Mouse (Mus musculus) hindbrain, embryonic 10.5 days (tissue): ENCODE results near the gene 4921539E11Rik. TPM values are rescaled to one million over a fixed set of nuclear protein-coding genes. Genes with fewer than 3 reads are reported as not detected.

Source experiments
- DNase-seq: peaks from one replicate; pipeline ENCODE4 v3.0.0-alpha.2; 2017; ENCODE audit warnings: low spot score
- H3K27ac ChIP-seq: fragments of 300-500 bp; sonication (generic); 2 replicates; pipeline ENCODE4 v1.5.1; 2016; ENCODE audit warnings: mild to moderate bottlenecking, moderate library complexity
- H3K27me3 ChIP-seq: fragments of 300-500 bp; sonication (generic); 2 replicates; pipeline ENCODE4 v1.6.1; 2016; ENCODE audit warnings: mild to moderate bottlenecking; ENCODE audit not compliant: poor library complexity, insufficient read depth, severe bottlenecking
- H3K36me3 ChIP-seq: fragments of 300-500 bp; sonication (generic); 2 replicates; pipeline ENCODE4 v1.6.1; 2016; ENCODE audit warnings: mild to moderate bottlenecking, moderate library complexity
- H3K4me1 ChIP-seq: fragments of 300-500 bp; sonication (generic); replicated peaks from 2 replicates; pipeline ENCODE4 v1.6.1; 2016; ENCODE audit warnings: mild to moderate bottlenecking
- H3K4me3 ChIP-seq: fragments of 300-500 bp; sonication (generic); 2 replicates; pipeline ENCODE4 v1.5.1; 2016; ENCODE audit warnings: mild to moderate bottlenecking, moderate library complexity
- H3K9me3 ChIP-seq: fragments of 300-500 bp; sonication (generic); 2 replicates; pipeline ENCODE4 v1.6.1; 2016; ENCODE audit warnings: mild to moderate bottlenecking, moderate library complexity
- WGBS: fragments of 180-500 bp; shearing (Covaris S2); methylation state at CpG from one replicate; pipeline ENCODE4 v1.1.7; 2016; 5-methylcytosine and 5-hydroxymethylcytosine counted together
- polyA plus RNA-seq: library from polyadenylated mRNA; unstranded; fragments of >200 nt; fragmentation: Nextera tagmentation; extraction: Ambion mirVana; gene quantifications from 2 replicates; pipeline ENCODE4 v1.2.1, GENCODE M21; 2016

The 4921539E11Rik gene
- polyA plus RNA-seq, 1 experiment from 2014 or later, result not detected

DNA sequence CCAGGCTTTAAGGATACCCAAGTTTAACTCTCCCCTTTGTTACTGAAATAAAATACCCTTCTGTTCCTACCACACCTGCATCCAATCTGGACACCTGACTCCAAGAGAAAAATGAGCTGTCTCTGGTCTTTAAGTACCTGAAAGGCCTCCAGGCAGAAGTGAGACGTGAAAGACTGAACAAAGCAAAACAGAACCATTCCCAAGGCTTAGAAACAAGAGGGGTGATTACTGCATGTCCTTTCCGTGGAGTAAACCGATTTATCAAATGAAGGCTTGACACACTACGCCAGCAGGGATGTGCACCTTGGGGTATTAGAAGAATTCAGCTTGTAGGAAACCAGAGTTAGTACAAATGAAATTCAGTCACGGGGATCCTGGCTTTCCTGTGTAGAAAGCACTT is 71.7 kb downstream of the 4921539E11Rik start:
- H3K4me1 ChIP-seq, result peaks cover 25% of the 10 kb centered on the region
- H3K27ac ChIP-seq, result no peak overlapping the region
- no peaks in the 10 kb centered on the region for H3K27me3 ChIP-seq
- no peaks in the 10 kb centered on the region for H3K9me3 ChIP-seq
- 75% methylated on average over 5 of the region's 5 CpGs for WGBS
- no peak for DNase-seq
- H3K36me3 ChIP-seq, result no peaks in the 10 kb centered on the region; the same call in 1 of the 2 replicates
- H3K4me3 ChIP-seq, result no peak overlapping the region

DNA sequence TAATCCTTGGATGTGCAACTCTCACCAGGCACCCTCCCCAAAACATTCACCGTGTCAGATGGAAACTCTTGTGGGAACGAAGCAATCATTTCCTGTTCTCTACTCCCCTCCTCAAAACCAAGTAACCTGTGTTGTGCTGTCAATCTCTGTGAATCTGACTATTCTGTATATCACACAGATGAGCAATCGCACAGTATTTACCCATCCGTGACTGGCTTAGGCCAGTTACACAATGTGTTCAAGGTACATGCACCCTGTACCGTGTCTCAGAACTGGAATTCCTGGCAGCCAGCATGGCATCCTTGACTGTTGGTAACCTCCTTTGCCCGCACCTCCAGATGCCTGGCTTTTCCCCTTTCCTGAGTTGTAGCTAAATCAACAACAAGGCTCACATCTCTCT is 74.6 kb downstream of the 4921539E11Rik start:
- 87% methylated on average over 6 of the region's 6 CpGs for WGBS
- Histone ChIP-seq H3K27me3 (no peaks in the 10 kb centered on the region), H3K36me3 (peaks cover 6% of the 10 kb centered on the region), H3K27ac (no peak overlapping the region), H3K4me3 (no peak overlapping the region), H3K9me3 (no peaks in the 10 kb centered on the region), H3K4me1 (peaks cover 32% of the 10 kb centered on the region)
- DNase-seq, result no peak

DNA sequence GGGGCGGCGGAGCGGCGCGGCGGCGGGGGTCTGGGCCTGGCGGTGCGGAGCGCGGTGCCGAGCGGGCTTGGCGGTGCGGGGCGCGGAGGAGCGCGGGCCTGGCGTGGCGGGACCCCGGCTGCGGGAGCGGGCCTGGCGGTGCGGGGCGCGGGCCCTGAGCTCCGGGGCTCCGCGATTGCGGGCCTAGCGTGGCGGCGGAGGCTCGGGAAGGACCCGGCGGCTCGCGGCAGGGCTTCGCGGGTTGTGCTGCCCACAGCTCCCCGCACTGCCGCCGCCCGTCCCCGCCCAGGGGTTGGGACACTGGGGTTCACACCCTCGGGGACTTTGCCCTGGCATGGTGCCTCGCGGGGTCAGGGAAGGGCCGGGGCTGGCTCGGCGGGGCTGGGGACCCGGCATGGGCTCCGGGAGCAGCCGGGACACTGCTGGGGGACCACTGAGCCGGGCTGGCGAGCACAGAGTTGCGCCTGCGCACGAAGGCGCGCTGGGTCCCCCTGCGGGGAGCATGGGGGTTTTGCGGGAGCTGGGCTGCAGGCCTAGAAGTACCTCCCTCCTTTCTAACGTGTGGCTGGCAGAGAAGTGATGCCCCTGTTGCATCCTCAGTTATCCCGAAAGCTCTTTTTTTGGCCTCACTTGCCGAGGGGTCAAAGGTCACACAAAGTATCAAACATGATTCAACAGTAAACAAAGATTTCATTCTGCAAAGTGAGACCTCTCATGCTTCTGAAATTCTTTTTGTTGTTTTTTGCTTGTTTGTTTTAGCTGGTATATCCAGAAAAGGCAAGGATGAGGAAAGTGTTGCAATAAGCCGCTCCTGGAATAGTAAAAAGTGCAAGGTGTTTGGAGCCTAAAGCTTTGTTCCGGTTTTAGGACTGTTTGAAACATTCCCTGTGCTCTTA is 75.5 kb downstream of the 4921539E11Rik start, which contains the start of gene Slc35d1:
TSS of gene Slc35d1 (minus strand) at position 240 of the 896 bp plus-strand sequence.
- H3K27me3 ChIP-seq, result no peaks in the 10 kb centered on the region
- H3K27ac ChIP-seq, result peak within 1 kb of the TSS; percentile 98
- peak; percentile 89 for DNase-seq
- H3K4me1 ChIP-seq, result peaks cover 27% of the 10 kb centered on the region
- H3K4me3 ChIP-seq, result peak within 1 kb of the TSS; percentile 81
- peaks cover 13% of the 10 kb centered on the region for H3K36me3 ChIP-seq
- 6% methylated on average over 65 of the region's 70 CpGs for WGBS
- no peaks in the 10 kb centered on the region for H3K9me3 ChIP-seq

DNA sequence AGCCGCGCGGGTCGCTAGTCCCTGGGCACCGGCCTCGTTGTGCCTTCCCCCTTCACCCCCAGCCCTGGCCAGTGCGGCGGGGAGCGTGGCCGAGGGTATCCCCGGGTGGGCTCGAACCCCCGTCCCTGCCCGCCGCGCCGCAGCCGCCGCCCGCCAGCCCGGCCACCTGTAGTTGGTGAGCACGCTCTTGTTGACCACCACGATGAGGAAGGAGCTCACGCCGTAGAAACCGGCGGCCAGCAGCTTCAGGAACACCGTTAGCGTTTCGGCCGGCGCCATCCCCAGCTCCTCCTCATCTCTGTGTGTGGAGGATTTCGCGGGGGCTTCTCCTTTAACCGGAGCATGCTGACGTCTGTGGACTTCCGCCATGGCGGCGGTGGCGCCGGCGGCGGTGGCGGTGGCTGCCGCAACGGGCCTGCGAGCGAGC is 76.2 kb downstream of the 4921539E11Rik start:
- DNase-seq, result peak; percentile 79
- Histone ChIP-seq H3K27ac (peak overlapping the region; percentile 98), H3K4me3 (peak overlapping the region; percentile 81), H3K27me3 (no peaks in the 10 kb centered on the region), H3K9me3 (no peaks in the 10 kb centered on the region), H3K36me3 (peaks cover 20% of the 10 kb centered on the region), H3K4me1 (peaks cover 27% of the 10 kb centered on the region)
- under 1% methylated on average over 48 of the region's 48 CpGs for WGBS

DNA sequence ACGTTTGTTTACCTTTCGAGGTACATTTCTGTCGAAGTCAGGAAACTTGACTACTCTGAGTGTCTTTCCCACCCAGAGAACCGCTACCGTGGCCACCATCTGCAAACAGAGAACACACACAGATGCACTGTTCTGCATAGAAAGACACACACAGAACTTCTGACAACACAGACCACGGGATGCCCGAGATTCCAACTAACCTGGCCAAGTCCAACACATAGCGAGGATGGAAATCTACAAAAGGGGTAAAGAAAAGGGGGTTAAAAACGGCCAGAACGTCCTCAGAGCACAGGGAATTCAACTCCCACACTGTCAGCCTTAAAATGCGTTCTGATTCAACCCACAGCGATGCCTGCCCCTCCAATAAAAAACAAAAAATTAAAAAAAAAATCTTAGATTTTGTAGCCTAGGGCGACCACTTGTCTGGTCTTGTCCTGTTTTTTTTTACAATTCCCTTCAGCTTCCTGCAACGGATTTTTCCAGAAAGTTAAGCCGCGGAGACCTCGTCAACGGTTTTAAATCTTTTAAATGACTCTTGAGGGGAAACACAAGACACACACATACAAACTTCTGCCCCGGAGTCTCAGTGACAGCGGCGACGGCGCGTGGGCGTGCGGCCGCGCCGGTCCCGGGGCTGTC is 76.7 kb downstream of the 4921539E11Rik start:
- Histone ChIP-seq H3K27me3 (no peaks in the 10 kb centered on the region), H3K4me3 (peak overlapping the region; percentile 81), H3K4me1 (peaks cover 27% of the 10 kb centered on the region), H3K36me3 (peaks cover 25% of the 10 kb centered on the region), H3K9me3 (no peaks in the 10 kb centered on the region), H3K27ac (peak overlapping the region; percentile 98)
- WGBS, result 6% methylated on average over 30 of the region's 30 CpGs
- peak; percentile 19 for DNase-seq

DNA sequence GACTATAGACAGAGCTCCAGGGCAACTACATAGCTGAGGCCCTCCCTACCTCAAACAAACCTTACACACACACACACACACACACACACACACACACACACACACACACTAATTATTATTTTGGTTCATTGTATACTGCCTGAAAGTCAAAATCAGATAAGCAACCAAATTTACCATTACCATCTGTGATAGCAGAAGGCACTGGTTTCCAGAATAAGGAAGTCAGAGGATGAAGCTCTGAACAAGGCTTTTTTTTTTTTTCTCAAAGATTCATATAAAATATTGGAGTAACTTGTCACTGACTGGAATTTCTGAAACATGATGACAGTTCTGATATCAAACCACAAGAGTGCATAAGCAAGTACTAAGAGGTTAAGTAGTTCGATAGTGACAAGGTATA is 82.1 kb downstream of the 4921539E11Rik start:
- no peak overlapping the region for H3K4me3 ChIP-seq
- H3K36me3 ChIP-seq, result peaks cover 77% of the 10 kb centered on the region
- no peak for DNase-seq
- no peaks in the 10 kb centered on the region for H3K9me3 ChIP-seq
- 93% methylated on average over 1 of the region's 1 CpGs for WGBS
- H3K27ac ChIP-seq, result no peak overlapping the region
- H3K4me1 ChIP-seq, result peaks cover 5% of the 10 kb centered on the region
- H3K27me3 ChIP-seq, result no peaks in the 10 kb centered on the region

GRCm38 (mm10) chr4:103203646-103204045 is 87.0 kb downstream of the 4921539E11Rik start:
- Histone ChIP-seq H3K4me3 (no peak overlapping the region), H3K27ac (no peak overlapping the region), H3K4me1 (no peaks in the 10 kb centered on the region), H3K9me3 (no peaks in the 10 kb centered on the region), H3K36me3 (peaks cover 76% of the 10 kb centered on the region), H3K27me3 (no peaks in the 10 kb centered on the region)
- no peak for DNase-seq
- WGBS, result 93% methylated on average over 2 of the region's 2 CpGs

GRCm38 (mm10) chr4:103200046-103200445 is 90.6 kb downstream of the 4921539E11Rik start:
- Histone ChIP-seq H3K27ac (no peak overlapping the region), H3K27me3 (no peaks in the 10 kb centered on the region), H3K9me3 (no peaks in the 10 kb centered on the region), H3K36me3 (peaks cover 64% of the 10 kb centered on the region), H3K4me1 (no peaks in the 10 kb centered on the region), H3K4me3 (no peak overlapping the region)
- DNase-seq, result no peak
- 92% methylated on average over 1 of the region's 1 CpGs for WGBS

GRCm38 (mm10) chr4:103199086-103199485 is 91.6 kb downstream of the 4921539E11Rik start:
- Histone ChIP-seq H3K4me1 (no peaks in the 10 kb centered on the region), H3K36me3 (peaks cover 57% of the 10 kb centered on the region), H3K27me3 (no peaks in the 10 kb centered on the region), H3K27ac (no peak overlapping the region), H3K9me3 (no peaks in the 10 kb centered on the region), H3K4me3 (no peak overlapping the region)
- no peak for DNase-seq
- 45% methylated on average over 4 of the region's 4 CpGs for WGBS

- 92% methylated on average over 8 of the region's 8 CpGs for WGBS
- H3K36me3 ChIP-seq, result peaks cover 67% of the 10 kb centered on the region
- no peak for DNase-seq
Observed at GRCm38 (mm10) chr4:103197401-103197800, 93.3 kb downstream of the 4921539E11Rik start.

DNA sequence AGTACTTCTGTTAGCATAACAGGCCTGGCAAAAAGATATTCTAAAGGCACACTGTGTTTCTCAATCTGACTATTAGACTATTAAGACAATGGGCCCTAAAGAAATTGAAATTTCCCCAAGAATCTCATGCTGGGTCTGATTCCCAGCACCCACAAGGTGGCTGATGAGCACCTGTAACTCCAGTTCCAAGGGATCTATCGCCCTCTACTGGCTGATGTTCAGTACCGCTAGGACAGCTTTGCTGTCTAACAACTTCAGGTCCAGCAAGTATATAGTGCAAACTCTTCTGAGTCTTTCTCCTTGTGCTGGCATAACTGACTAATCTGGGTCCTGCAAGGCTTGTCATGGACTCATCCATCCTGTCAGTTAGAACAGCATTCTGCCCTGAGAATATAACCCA is 98.2 kb downstream of the 4921539E11Rik start:
- Histone ChIP-seq H3K4me3 (no peak overlapping the region), H3K36me3 (peaks cover 79% of the 10 kb centered on the region), H3K27ac (no peak overlapping the region), H3K4me1 (no peaks in the 10 kb centered on the region), H3K27me3 (no peaks in the 10 kb centered on the region), H3K9me3 (no peaks in the 10 kb centered on the region)
- 78% methylated on average over 2 of the region's 2 CpGs for WGBS
- DNase-seq, result no peak

More at GRCm38 (mm10) chr4:103197401-103197800, 93.3 kb downstream of the 4921539E11Rik start:
- no peaks in the 10 kb centered on the region for H3K4me1 ChIP-seq
- H3K4me3 ChIP-seq, result no peak overlapping the region
- no peak overlapping the region for H3K27ac ChIP-seq
- H3K9me3 ChIP-seq, result no peaks in the 10 kb centered on the region
- no peaks in the 10 kb centered on the region for H3K27me3 ChIP-seq

GRCm38 (mm10) chr4:103188786-103189640 is 101.7 kb downstream of the 4921539E11Rik start:
- peaks cover 89% of the 10 kb centered on the region for H3K36me3 ChIP-seq
- H3K4me1 ChIP-seq, result no peaks in the 10 kb centered on the region
- H3K27ac ChIP-seq, result no peak overlapping the region
- H3K9me3 ChIP-seq, result no peaks in the 10 kb centered on the region
- DNase-seq, result no peak
- H3K27me3 ChIP-seq, result no peaks in the 10 kb centered on the region
- no peak overlapping the region for H3K4me3 ChIP-seq
- WGBS, result 91% methylated on average over 8 of the region's 8 CpGs
